Mouse (Mus musculus) stomach, embryonic 14.5 days (tissue): ENCODE measurements around the gene Pdx1. TPM values are rescaled to one million over a fixed set of nuclear protein-coding genes. Genes with fewer than 3 reads are reported as not detected.
A peak's percentile ranks its signal among the peaks of the same experiment; 100 is the strongest.

Experiments used
- ATAC-seq: fragments of 200-750 bp; cut with Nextera tagmentation; 2 replicates; pipeline ENCODE4 v1.8.0; 2017; ENCODE audit warnings: low read depth, moderate TSS enrichment; ENCODE audit not compliant: insufficient number of reproducible peaks, insufficient read depth, low FRiP score
- H3K27ac ChIP-seq: fragments of 300-500 bp; sonication (generic); 2 replicates; pipeline ENCODE4 v1.5.1; 2014; ENCODE audit warnings: mild to moderate bottlenecking, low read length, moderate library complexity, mixed read lengths
- H3K27me3 ChIP-seq: fragments of 300-500 bp; sonication (generic); 2 replicates; pipeline ENCODE4 v1.6.1; 2014; ENCODE audit warnings: low read length, control low read depth, mixed read lengths; ENCODE audit not compliant: control insufficient read depth, insufficient read depth
- H3K36me3 ChIP-seq: fragments of 300-500 bp; sonication (generic); 2 replicates; pipeline ENCODE4 v1.6.1; 2014; ENCODE audit warnings: mild to moderate bottlenecking, control low read depth, low read length, moderate library complexity, mixed read lengths; ENCODE audit not compliant: control insufficient read depth, insufficient read depth
- H3K4me1 ChIP-seq: fragments of 300-500 bp; sonication (generic); 2 replicates; pipeline ENCODE4 v1.6.1; 2014; ENCODE audit warnings: low read length, control low read depth, mixed read lengths; ENCODE audit not compliant: control insufficient read depth, insufficient read depth
- H3K4me2 ChIP-seq: fragments of 300-500 bp; sonication (generic); replicated peaks from 2 replicates; pipeline ENCODE4 v1.6.1; 2014; ENCODE audit warnings: low read depth, low read length, control low read depth
- H3K4me3 ChIP-seq: fragments of 300-500 bp; sonication (generic); 2 replicates; pipeline ENCODE4 v1.5.1; 2014; ENCODE audit warnings: low read depth, low read length, control low read depth
- H3K9ac ChIP-seq: fragments of 300-500 bp; sonication (generic); replicated peaks from 2 replicates; pipeline ENCODE4 v1.6.1; 2014; ENCODE audit warnings: low read depth, mild to moderate bottlenecking, control low read depth, low read length, moderate library complexity, mixed read lengths
- H3K9me3 ChIP-seq: fragments of 300-500 bp; sonication (generic); 2 replicates; pipeline ENCODE4 v1.6.1; 2016; ENCODE audit warnings: low read depth, low read length, control low read depth; ENCODE audit not compliant: control insufficient read depth
- WGBS: fragments of 180-500 bp; shearing (Covaris S2); extraction: QIAGEN DNeasy Blood & Tissue Kit; methylation state at CpG from one replicate; pipeline ENCODE4 v1.1.7; 2014; 5-methylcytosine and 5-hydroxymethylcytosine counted together
- microRNA-seq: library from miRNA; unstranded; fragments of <30 nt; microRNA quantifications from one replicate; pipeline ENCODE4, GENCODE M21; 2016
- polyA plus RNA-seq: library from polyadenylated mRNA; unstranded; fragments of >200 nt; fragmentation: Nextera tagmentation; extraction: Ambion mirVana; gene quantifications from 2 replicates; pipeline ENCODE4 v1.2.1, GENCODE M21; 2014

The Pdx1 gene
- polyA plus RNA-seq, 1 experiment from 2014 or later = 3.4 TPM

- no peak overlapping the region for H3K9ac ChIP-seq
- H3K27ac ChIP-seq = no peak overlapping the region
- WGBS = 15% methylated on average over 17 of the region's 17 CpGs
- no peaks in the 10 kb centered on the region for H3K36me3 ChIP-seq
- H3K4me1 ChIP-seq = no peaks in the 10 kb centered on the region
- peaks cover 13% of the 10 kb centered on the region; the same call in 1 of the 2 replicates for H3K27me3 ChIP-seq
- no peak overlapping the region for H3K4me3 ChIP-seq
- no peak overlapping the region for H3K4me2 ChIP-seq
- ATAC-seq = 0 out of 2 replicates have a peak, but pooled peaks have one; percentile 4
- H3K9me3 ChIP-seq = no peaks in the 10 kb centered on the region
These were observed 53.6 kb downstream of the Pdx1 start for GRCm38 (mm10) chr5:147323237-147323917.

Small RNA genes lying within 50 kb of the gene (microRNA-seq; reads per million reads assigned to microRNA genes)
- gene Mir7k = not detected

Other genes with a start within 250 kb of the Pdx1 start
- gene Lnx2, start 193.4 kb upstream of the Pdx1 start, polyA plus RNA-seq = 20.7 and 25.5 TPM in 2 replicates
- gene Polr1d, start 192.9 kb upstream of the Pdx1 start, polyA plus RNA-seq = 140 and 148 TPM in 2 replicates
- not detected in 2 replicates for gene Gsx1, start 81.3 kb upstream of the Pdx1 start, polyA plus RNA-seq
- 1.1 and 1.3 TPM in 2 replicates for gene Cdx2, start 37.3 kb downstream of the Pdx1 start, polyA plus RNA-seq
- gene Urad, start 52.5 kb downstream of the Pdx1 start, polyA plus RNA-seq = not detected in 2 replicates
- 0.06 and 0.24 TPM in 2 replicates for gene Flt3, start 130.5 kb downstream of the Pdx1 start, polyA plus RNA-seq
- 94.8 and 98.3 TPM in 2 replicates for gene Pan3, start 160.2 kb downstream of the Pdx1 start, polyA plus RNA-seq